Mouse (Mus musculus) cortical plate, adult 2 months (tissue): ENCODE data around the gene Tnfsf9. TPM values are rescaled to one million over a fixed set of nuclear protein-coding genes. Genes with fewer than 3 reads are reported as not detected.
A peak's percentile ranks its signal among the peaks of the same experiment; 100 is the strongest.

Experiments
- H3K27ac ChIP-seq: fragments of 200-500 bp; 2 replicates; pipeline ENCODE4 v1.5.1; 2012; ENCODE audit warnings: low read length, control low read depth, inconsistent platforms; ENCODE audit not compliant: insufficient read depth
- H3K4me1 ChIP-seq: fragments of 200-500 bp; 2 replicates; pipeline ENCODE4 v1.6.1; 2011; ENCODE audit warnings: low read length; ENCODE audit not compliant: control insufficient read depth, insufficient read depth
- H3K4me3 ChIP-seq: fragments of 200-500 bp; 2 replicates; pipeline ENCODE4 v1.5.1; 2011; ENCODE audit warnings: mild to moderate bottlenecking, low read length, control low read depth; ENCODE audit not compliant: insufficient read depth
- CTCF ChIP-seq: fragments of 200-500 bp; IDR thresholded peaks from 2 replicates; pipeline ENCODE4 v1.5.1; 2011; ENCODE audit warnings: mild to moderate bottlenecking, control low read depth, low read length; ENCODE audit not compliant: insufficient read depth; ENCODE audit errors: extremely low read depth
- POLR2A ChIP-seq: fragments of 200-500 bp; IDR thresholded peaks from 2 replicates; pipeline ENCODE4 v1.6.1; 2011; ENCODE audit warnings: mild to moderate bottlenecking, low read length, control low read depth; ENCODE audit not compliant: insufficient read depth; ENCODE audit errors: extremely low read depth
- polyA plus RNA-seq: library from polyadenylated mRNA; depleted of rRNA; stranded (reverse); fragments of >200 nt; gene quantifications from 2 replicates; pipeline ENCODE4 v1.2.3, GENCODE M21; 2012; rRNA removed

Tnfsf9 gene
- polyA plus RNA-seq = 0.93 and 1.0 TPM in 2 replicates

- Histone ChIP-seq H3K27ac (no peak within 1 kb of the TSS), H3K4me1 (no peaks in the 10 kb centered on the region), H3K4me3 (peak within 1 kb of the TSS; percentile 62)
- TF ChIP-seq CTCF = no peak
- 0 out of 2 replicates have a peak, but pooled peaks have one; percentile 22 for TF ChIP-seq POLR2A
Measured at GRCm38 (mm10) chr17:57105181-57106034, at the start of gene Tnfsf9. Gene Tnfsf9, plus strand, starts transcription at chr17:57105325.

- Histone ChIP-seq H3K27ac (no peak overlapping the region), H3K4me3 (no peak overlapping the region), H3K4me1 (peaks cover 4% of the 10 kb centered on the region; the same call in 1 of the 2 replicates)
- TF ChIP-seq CTCF (no peak), POLR2A (no peak)
Measured at GRCm38 (mm10) chr17:57056246-57056645, 48.9 kb upstream of the Tnfsf9 start.

DNA sequence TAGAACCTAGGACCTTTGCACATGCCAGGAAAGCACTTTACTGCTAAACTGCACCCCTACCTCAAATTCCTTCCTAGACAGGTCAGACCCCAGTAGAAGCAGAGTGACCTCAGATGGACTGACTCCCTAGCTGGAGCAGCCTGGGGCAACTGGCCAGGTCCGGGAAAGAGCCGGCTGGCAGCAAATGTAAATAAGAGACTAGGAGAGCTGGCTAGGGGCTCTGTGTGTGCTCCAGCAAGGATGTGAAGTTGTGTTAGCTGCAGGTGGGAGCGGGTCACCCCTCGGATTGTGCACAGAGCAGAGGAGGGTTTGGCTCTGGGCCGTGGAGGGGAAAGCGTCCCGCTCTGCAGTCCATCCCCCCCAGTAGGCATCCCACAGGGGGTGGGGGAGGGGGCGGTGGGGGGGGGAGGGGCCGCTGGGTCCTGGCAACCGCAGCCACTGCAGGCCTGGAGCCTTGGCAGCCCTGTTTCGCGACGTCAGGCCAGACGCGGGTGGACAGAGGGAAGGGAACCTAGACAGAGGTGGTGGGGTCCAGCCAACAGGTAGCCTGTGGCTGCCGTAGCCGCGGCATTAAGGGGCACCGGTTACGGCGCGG is 46.1 kb upstream of the Tnfsf9 start, which contains the start of gene Crb3:
Crb3 (plus strand) TSS at position 215 of the 595 bp plus-strand sequence.
- no peak for TF ChIP-seq CTCF
- TF ChIP-seq POLR2A = no peak
- H3K4me3 ChIP-seq = peak within 1 kb of the TSS; percentile 98
- peaks cover 4% of the 10 kb centered on the region; the same call in 1 of the 2 replicates for H3K4me1 ChIP-seq
- H3K27ac ChIP-seq = peak within 1 kb of the TSS; percentile 96

DNA sequence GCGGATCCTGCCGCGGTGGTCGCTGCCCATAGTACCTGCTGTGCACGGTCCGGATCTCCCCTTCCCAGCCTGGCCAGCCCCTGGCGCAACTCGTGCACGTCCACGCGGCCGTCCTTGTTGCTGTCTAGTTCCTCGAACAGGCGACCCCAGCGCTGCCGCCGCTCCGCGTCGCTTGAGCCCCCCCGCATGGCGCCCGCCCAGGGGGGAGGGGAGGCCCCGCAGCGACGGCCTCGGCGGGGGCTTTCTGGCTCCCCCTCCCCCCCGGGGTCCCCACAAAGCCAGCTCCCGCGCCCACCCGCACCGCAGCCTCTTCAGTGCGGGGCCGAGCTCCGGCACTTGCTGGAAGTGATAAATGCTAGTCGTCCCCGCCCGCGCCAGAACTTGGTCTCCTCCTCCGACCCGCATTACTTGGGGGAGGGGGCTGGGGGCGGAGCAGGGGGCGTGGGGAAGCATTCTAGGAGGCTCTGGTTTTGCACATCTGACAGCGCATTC is 45.6 kb upstream of the Tnfsf9 start, which contains the start of gene Slc25a23:
Slc25a23 (minus strand) TSS at position 378 of the 492 bp plus-strand sequence.
- peak within 1 kb of the TSS; percentile 96 for H3K27ac ChIP-seq
- H3K4me1 ChIP-seq = peaks cover 4% of the 10 kb centered on the region; the same call in 1 of the 2 replicates
- no peak for TF ChIP-seq POLR2A
- no peak for TF ChIP-seq CTCF
- H3K4me3 ChIP-seq = peak within 1 kb of the TSS; percentile 98

DNA sequence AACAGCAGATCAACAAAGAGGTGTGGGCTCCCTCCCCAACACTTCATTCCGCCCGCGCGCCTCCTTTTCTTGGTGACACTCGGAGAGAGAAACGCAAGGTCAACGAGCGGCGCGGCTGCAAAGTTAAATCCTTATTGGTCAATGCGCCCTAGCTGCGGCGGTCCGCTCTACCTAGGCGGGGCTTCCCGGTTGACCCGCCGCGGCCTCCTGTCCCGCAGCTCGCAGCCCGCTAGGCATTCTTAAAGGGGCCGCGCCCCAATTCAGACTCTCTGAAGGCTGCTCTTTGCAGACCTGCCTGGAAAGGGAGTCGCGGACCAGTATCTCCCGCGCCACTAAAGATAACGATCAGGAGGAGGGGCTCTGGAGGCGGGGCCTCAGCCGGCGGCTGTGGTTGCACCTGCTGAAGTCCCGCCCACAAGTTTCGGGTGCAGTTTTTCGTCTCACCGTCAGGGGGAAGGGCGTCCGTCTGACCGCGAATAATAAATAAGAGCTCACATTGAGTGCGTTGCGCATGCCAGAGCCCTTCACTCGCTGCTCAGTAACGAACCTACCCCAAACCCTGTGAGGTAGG is 44.8 kb upstream of the Tnfsf9 start:
- TF ChIP-seq POLR2A (peak; percentile 46; the same call in 1 of the 2 replicates), CTCF (peak; percentile 53)
- H3K27ac ChIP-seq = peak overlapping the region; percentile 76; the same call in 1 of the 2 replicates
- H3K4me1 ChIP-seq = peaks cover 4% of the 10 kb centered on the region; the same call in 1 of the 2 replicates
- H3K4me3 ChIP-seq = peak overlapping the region; percentile 98

GRCm38 (mm10) chr17:57061069-57061468 is 44.1 kb upstream of the Tnfsf9 start:
- Histone ChIP-seq H3K4me1 (peaks cover 4% of the 10 kb centered on the region; the same call in 1 of the 2 replicates), H3K27ac (no peak overlapping the region), H3K4me3 (no peak overlapping the region; the same call in 1 of the 2 replicates)
- no peak for TF ChIP-seq CTCF
- TF ChIP-seq POLR2A = no peak

- Histone ChIP-seq H3K4me1 (peaks cover 4% of the 10 kb centered on the region; the same call in 1 of the 2 replicates), H3K27ac (no peak overlapping the region), H3K4me3 (no peak overlapping the region)
- TF ChIP-seq POLR2A (no peak), CTCF (no peak)
Measured at GRCm38 (mm10) chr17:57062011-57062521, 43.1 kb upstream of the Tnfsf9 start.

GRCm38 (mm10) chr17:57062548-57062947 is 42.6 kb upstream of the Tnfsf9 start:
- Histone ChIP-seq H3K27ac (no peak overlapping the region), H3K4me3 (no peak overlapping the region), H3K4me1 (peaks cover 4% of the 10 kb centered on the region; the same call in 1 of the 2 replicates)
- TF ChIP-seq POLR2A (no peak), CTCF (no peak)

- no peak overlapping the region for H3K27ac ChIP-seq
Measured at GRCm38 (mm10) chr17:57063031-57063430, 42.1 kb upstream of the Tnfsf9 start.

More at GRCm38 (mm10) chr17:57063031-57063430, 42.1 kb upstream of the Tnfsf9 start:
- Histone ChIP-seq H3K4me1 (peaks cover 4% of the 10 kb centered on the region; the same call in 1 of the 2 replicates), H3K4me3 (no peak overlapping the region)
- TF ChIP-seq CTCF (no peak), POLR2A (no peak)
